1 mouse cellular context compared by ENCODE assay signal in the genomic region with DNA sequence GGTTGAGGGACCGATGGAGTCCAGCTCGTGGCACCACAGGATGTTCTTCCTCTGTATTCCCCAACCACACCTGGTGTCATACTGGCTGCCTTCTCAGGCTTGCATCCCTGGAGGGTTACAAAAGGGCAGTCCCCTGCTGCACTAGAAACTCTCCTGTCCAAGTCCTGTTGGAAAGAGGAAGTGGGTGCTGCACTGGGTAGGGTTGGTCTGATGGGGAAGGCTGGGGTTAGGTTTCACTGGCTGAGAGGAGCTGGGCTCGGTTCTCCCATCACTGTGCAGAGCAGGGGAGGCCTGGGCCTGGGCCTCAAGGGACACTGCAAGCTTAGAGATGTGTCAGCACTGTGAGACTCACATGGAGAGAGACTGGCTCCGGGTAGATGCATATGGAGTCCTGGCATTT.
TF ChIP-seq lines count a peak whose summit lies in the region.

No protein-coding gene starts in this region.

TF ChIP-seq in MEL, 35 proteins besides CTCF, POLR2A, EP300 and RAD21 (continued from another document):
- TF ChIP-seq NELFE (IDR thresholded peaks at IDR 0.05; ENCODE audit: low read depth, low read length): no peak
- TF ChIP-seq CHD2 (IDR thresholded peaks at IDR 0.05; ENCODE audit: low read length): no peak
- no peak for TF ChIP-seq MXI1 (IDR thresholded peaks at IDR 0.05; ENCODE audit: low read depth, low read length)
- TF ChIP-seq RCOR1 (IDR thresholded peaks at IDR 0.05; ENCODE audit: low read depth, low read length): no peak
- TF ChIP-seq KAT2A (conservative IDR thresholded peaks at IDR 0.05; ENCODE audit: low read depth, low read length): no peak
- no peak for TF ChIP-seq MEF2A (IDR thresholded peaks at IDR 0.05; ENCODE audit: extremely low read depth, insufficient replicate concordance, low read depth, low read length, poor library complexity, severe bottlenecking)
- TF ChIP-seq USF2 (IDR thresholded peaks at IDR 0.05; ENCODE audit: borderline replicate concordance in 1 of 2, insufficient read depth in 1 of 2, low read depth in 1 of 2, low read length in 2 of 2): no peak
- TF ChIP-seq GATA1 (IDR thresholded peaks at IDR 0.05; ENCODE audit: low read depth, low read length): no peak
TF ChIP-seq in MEL: peak in this region for 0.
